Mouse (Mus musculus) Muller cell, postnatal 12 days (primary cell): ENCODE results near the gene Ubap2l.

Source experiments
- DNase-seq: peaks from one replicate; pipeline ENCODE4 v3.0.0-alpha.2; 2015; ENCODE audit errors: inconsistent ontology term

Ubap2l gene

GRCm38 (mm10) chr3:90052351-90053241 lies at the start of gene Ubap2l:
Gene Ubap2l, minus strand, starts transcription at chr3:90052628.
- DNase-seq, result peak; percentile 100

GRCm38 (mm10) chr3:90101673-90102072 lies 49.2 kb upstream of the Ubap2l start:
- no peak for DNase-seq

GRCm38 (mm10) chr3:90101010-90101409 lies 48.6 kb upstream of the Ubap2l start:
- no peak for DNase-seq

- DNase-seq, result no peak
Measured at GRCm38 (mm10) chr3:90097928-90098327, 45.5 kb upstream of the Ubap2l start.

GRCm38 (mm10) chr3:90094453-90094852 lies 42.0 kb upstream of the Ubap2l start:
- no peak for DNase-seq

GRCm38 (mm10) chr3:90090892-90091291 lies 38.5 kb upstream of the Ubap2l start:
- no peak for DNase-seq

GRCm38 (mm10) chr3:90088617-90089016 lies 36.2 kb upstream of the Ubap2l start:
- no peak for DNase-seq

- no peak for DNase-seq
Measured at GRCm38 (mm10) chr3:90086068-90086467, 33.6 kb upstream of the Ubap2l start.

- peak; percentile 42 for DNase-seq
Measured at GRCm38 (mm10) chr3:90085281-90085680, 32.9 kb upstream of the Ubap2l start.

- no peak for DNase-seq
Measured at GRCm38 (mm10) chr3:90084790-90085189, 32.4 kb upstream of the Ubap2l start.

GRCm38 (mm10) chr3:90083698-90084324 lies 31.4 kb upstream of the Ubap2l start:
- DNase-seq, result no peak

GRCm38 (mm10) chr3:90083034-90083433 lies 30.6 kb upstream of the Ubap2l start:
- no peak for DNase-seq

GRCm38 (mm10) chr3:90081365-90082240 lies 29.2 kb upstream of the Ubap2l start:
- DNase-seq, result no peak

- no peak for DNase-seq
Measured at GRCm38 (mm10) chr3:90080498-90080863, 28.1 kb upstream of the Ubap2l start.

- DNase-seq, result peak; percentile 85
Measured at GRCm38 (mm10) chr3:90079763-90080497, 27.5 kb upstream of the Ubap2l start.

GRCm38 (mm10) chr3:90079133-90079762 lies 26.8 kb upstream of the Ubap2l start:
- DNase-seq, result peak; percentile 98

GRCm38 (mm10) chr3:90078224-90078623 lies 25.8 kb upstream of the Ubap2l start:
- no peak for DNase-seq

GRCm38 (mm10) chr3:90076921-90077716 lies 24.7 kb upstream of the Ubap2l start:
- peak; percentile 83 for DNase-seq

- no peak for DNase-seq
Measured at GRCm38 (mm10) chr3:90072294-90072693, 19.9 kb upstream of the Ubap2l start, which contains the start of gene Tpm3. Gene Tpm3, plus strand, starts transcription at chr3:90072649.

GRCm38 (mm10) chr3:90069688-90070087 lies 17.3 kb upstream of the Ubap2l start:
- no peak for DNase-seq
